Mouse (Mus musculus): ENCODE measurements around the gene Gm12695. TPM values are rescaled to one million over a fixed set of nuclear protein-coding genes. Genes with fewer than 3 reads are reported as not detected.

Gm12695 gene
- polyA plus RNA-seq, 1 experiment from 2014 or later: 1.5 TPM

- Histone ChIP-seq H3K27ac (replicated peaks) (no peak overlapping the region), H3K9me3 (replicated peaks) (no peaks in the 10 kb centered on the region), H3K4me3 (replicated peaks) (no peak overlapping the region), H3K27me3 (no peaks in the 10 kb centered on the region), H3K4me2 (replicated peaks) (no peak overlapping the region; the same call in 1 of the 2 replicates), H3K9ac (no peak overlapping the region), H3K36me3 (no peaks in the 10 kb centered on the region), H3K4me1 (peaks cover 15% of the 10 kb centered on the region; the same call in 1 of the 2 replicates)
- 36% methylated on average over 13 of the region's 13 CpGs for WGBS
- ATAC-seq (ENCODE audit: insufficient number of reproducible peaks, low FRiP score, low TSS enrichment, low read depth): no peak; the same call in 1 of the 2 replicates
Measured at GRCm38 (mm10) chr4:96696614-96697360, 88.2 kb downstream of the Gm12695 start.

- H3K27ac ChIP-seq (replicated peaks): no peak overlapping the region
- no peak overlapping the region for H3K4me3 ChIP-seq (replicated peaks)
- no peaks in the 10 kb centered on the region for H3K4me1 ChIP-seq
- H3K9me3 ChIP-seq (replicated peaks): no peaks in the 10 kb centered on the region
- H3K9ac ChIP-seq: no peak overlapping the region
- no peaks in the 10 kb centered on the region for H3K27me3 ChIP-seq
- no peaks in the 10 kb centered on the region for H3K36me3 ChIP-seq
- WGBS: 43% methylated on average over 2 of the region's 2 CpGs
- H3K4me2 ChIP-seq (replicated peaks): no peak overlapping the region
- no peak for ATAC-seq (ENCODE audit: insufficient number of reproducible peaks, low FRiP score, low TSS enrichment, low read depth)
Measured at GRCm38 (mm10) chr4:96687358-96687803, 97.6 kb downstream of the Gm12695 start.

GRCm38 (mm10) chr4:96683474-96683873 lies 101.5 kb downstream of the Gm12695 start:
- H3K27me3 ChIP-seq: no peaks in the 10 kb centered on the region
- no peaks in the 10 kb centered on the region for H3K36me3 ChIP-seq
- 27% methylated on average over 2 of the region's 2 CpGs for WGBS
- H3K4me2 ChIP-seq (replicated peaks): no peak overlapping the region
- no peaks in the 10 kb centered on the region for H3K9me3 ChIP-seq (replicated peaks)
- H3K27ac ChIP-seq (replicated peaks): no peak overlapping the region
- H3K9ac ChIP-seq: no peak overlapping the region
- H3K4me3 ChIP-seq (replicated peaks): no peak overlapping the region
- no peaks in the 10 kb centered on the region for H3K4me1 ChIP-seq
- ATAC-seq (ENCODE audit: insufficient number of reproducible peaks, low FRiP score, low TSS enrichment, low read depth): no peak

- Histone ChIP-seq H3K27me3 (no peaks in the 10 kb centered on the region), H3K36me3 (no peaks in the 10 kb centered on the region), H3K4me2 (replicated peaks) (no peak overlapping the region), H3K4me1 (no peaks in the 10 kb centered on the region), H3K4me3 (replicated peaks) (no peak overlapping the region), H3K9me3 (replicated peaks) (no peaks in the 10 kb centered on the region), H3K9ac (no peak overlapping the region), H3K27ac (replicated peaks) (no peak overlapping the region)
- ATAC-seq (ENCODE audit: insufficient number of reproducible peaks, low FRiP score, low TSS enrichment, low read depth): no peak
Measured at GRCm38 (mm10) chr4:96680966-96681365, 104.0 kb downstream of the Gm12695 start.

GRCm38 (mm10) chr4:96680233-96680632 lies 104.8 kb downstream of the Gm12695 start:
- no peaks in the 10 kb centered on the region for H3K36me3 ChIP-seq
- no peak for ATAC-seq (ENCODE audit: insufficient number of reproducible peaks, low FRiP score, low TSS enrichment, low read depth)
- WGBS: 8% methylated on average over 1 of the region's 1 CpGs

More at GRCm38 (mm10) chr4:96680233-96680632, 104.8 kb downstream of the Gm12695 start:
- H3K4me1 ChIP-seq: no peaks in the 10 kb centered on the region
- no peak overlapping the region for H3K4me3 ChIP-seq (replicated peaks)
- no peaks in the 10 kb centered on the region for H3K9me3 ChIP-seq (replicated peaks)
- H3K27me3 ChIP-seq: no peaks in the 10 kb centered on the region
- H3K27ac ChIP-seq (replicated peaks): no peak overlapping the region
- H3K4me2 ChIP-seq (replicated peaks): no peak overlapping the region
- no peak overlapping the region for H3K9ac ChIP-seq

Other genes starting within 250 kb of the Gm12695 start
- gene Cyp2j6, start 231.5 kb downstream of the Gm12695 start, polyA plus RNA-seq (2015; fragmentation: Nextera tagmentation; extraction: Ambion mirVana): 8.1 and 8.6 TPM in 2 replicates
- gene Cyp2j9, start 193.6 kb downstream of the Gm12695 start, polyA plus RNA-seq (2015; fragmentation: Nextera tagmentation; extraction: Ambion mirVana): 2.8 and 3.2 TPM in 2 replicates
- not detected in 2 replicates for gene Cyp2j5, start 121.0 kb downstream of the Gm12695 start, polyA plus RNA-seq (2015; fragmentation: Nextera tagmentation; extraction: Ambion mirVana)

Measured in embryonic facial prominence, embryonic 15.5 days (tissue).